Mouse (Mus musculus) C2C12 (cell line): ENCODE data around the gene Tmem30c.

Source experiments
- CEBPB ChIP-seq: IDR thresholded peaks from one replicate; pipeline ENCODE4 v1.6.1; 2011; ENCODE audit warnings: low read depth, mild to moderate bottlenecking, control low read depth, moderate library complexity
- CTCF ChIP-seq: IDR thresholded peaks from one replicate; pipeline ENCODE4 v1.5.1; 2011; ENCODE audit not compliant: control insufficient read depth, insufficient read depth, insufficient read length
- FOSL1 ChIP-seq: IDR thresholded peaks from one replicate; pipeline ENCODE4 v1.8.0; 2011; ENCODE audit warnings: mild to moderate bottlenecking, low read length; ENCODE audit not compliant: poor library complexity, insufficient read depth, severe bottlenecking
- MAX ChIP-seq: IDR thresholded peaks from one replicate; pipeline ENCODE4 v1.6.1; 2011; ENCODE audit warnings: mild to moderate bottlenecking, control low read depth
- MYOD1 ChIP-seq: IDR thresholded peaks from one replicate; pipeline ENCODE4 v1.6.1; 2011; ENCODE audit warnings: low read depth; ENCODE audit not compliant: control insufficient read depth, insufficient read length
- MYOG ChIP-seq: IDR thresholded peaks from one replicate; pipeline ENCODE4 v1.6.1; 2011; ENCODE audit not compliant: control insufficient read depth, insufficient read length; ENCODE audit errors: extremely low read depth
- USF1 ChIP-seq: IDR thresholded peaks from one replicate; pipeline ENCODE4 v1.6.1; 2011; ENCODE audit warnings: low read depth, mild to moderate bottlenecking, control low read depth, moderate library complexity

GRCm38 (mm10) chr16:57314236-57314635 lies 21.6 kb upstream of the Tmem30c start:
- TF ChIP-seq MYOG: no peak
- no peak for TF ChIP-seq MAX
- TF ChIP-seq CTCF: no peak
- TF ChIP-seq FOSL1: no peak
- TF ChIP-seq USF1: no peak
- TF ChIP-seq CEBPB: no peak
- no peak for TF ChIP-seq MYOD1
